Mouse (Mus musculus) erythroid progenitor cell, adult 5-6 weeks (primary cell): ENCODE data around the gene Tnip2. TPM values are rescaled to one million over a fixed set of nuclear protein-coding genes. Genes with fewer than 3 reads are reported as not detected.

Source experiments
- ATAC-seq: replicated peaks from 2 replicates; pipeline ENCODE4 v1.8.0; 2016; ENCODE audit warnings: moderate number of reproducible peaks, mild to moderate bottlenecking, moderate TSS enrichment, inconsistent platforms; ENCODE audit not compliant: poor library complexity, low FRiP score, severe bottlenecking
- total RNA-seq, 2 experiments: library from RNA; stranded (forward) in 1 of 2; stranded (reverse) in 1 of 2; fragments of 150-400 nt in 1 of 2; fragments of 186-747, 209-891 nt in 1 of 2; gene quantifications; 2 replicates each; pipeline versions ENCODE4 v1.2.3 to v1.2.4; 2015 to 2017; ENCODE audit warnings: low replicate concordance in 2 of 2

The Tnip2 gene
- 3.2 TPM in 1 of 2 replicates, not detected in the other for total RNA-seq (2015; ENCODE audit: low replicate concordance)
- 0.23 and 7.4 TPM in 2 replicates for total RNA-seq (2017; ENCODE audit: low replicate concordance)

GRCm38 (mm10) chr5:34513466-34514217 lies at the start of gene Tnip2:
TSS of gene Tnip2 (minus strand) at chr5:34513991.
- peak; percentile 96 for ATAC-seq

GRCm38 (mm10) chr5:34551821-34552220 lies 38.0 kb upstream of the Tnip2 start:
- no peak for ATAC-seq

- no peak for ATAC-seq
Observed at GRCm38 (mm10) chr5:34550251-34550650, 36.5 kb upstream of the Tnip2 start.

GRCm38 (mm10) chr5:34549483-34550221 lies 35.9 kb upstream of the Tnip2 start:
- ATAC-seq = peak; percentile 44

- ATAC-seq = no peak
Observed at GRCm38 (mm10) chr5:34549135-34549482, 35.3 kb upstream of the Tnip2 start.

- peak; percentile 63; the same call in 1 of the 2 replicates for ATAC-seq
Observed at GRCm38 (mm10) chr5:34547410-34547809, 33.6 kb upstream of the Tnip2 start.

- ATAC-seq = no peak
Observed at GRCm38 (mm10) chr5:34543114-34543513, 29.3 kb upstream of the Tnip2 start.

- ATAC-seq = no peak
Observed at GRCm38 (mm10) chr5:34542166-34542565, 28.4 kb upstream of the Tnip2 start.

GRCm38 (mm10) chr5:34539121-34539520 lies 25.3 kb upstream of the Tnip2 start:
- no peak for ATAC-seq

- ATAC-seq = no peak
Observed at GRCm38 (mm10) chr5:34538527-34538926, 24.7 kb upstream of the Tnip2 start.

- no peak for ATAC-seq
Observed at GRCm38 (mm10) chr5:34538079-34538478, 24.3 kb upstream of the Tnip2 start.

- ATAC-seq = no peak
Observed at GRCm38 (mm10) chr5:34535831-34536230, 22.0 kb upstream of the Tnip2 start.

- no peak for ATAC-seq
Observed at GRCm38 (mm10) chr5:34534776-34535581, 21.2 kb upstream of the Tnip2 start.

GRCm38 (mm10) chr5:34533820-34534219 lies 20.0 kb upstream of the Tnip2 start:
- ATAC-seq = no peak

- ATAC-seq = no peak
Observed at GRCm38 (mm10) chr5:34533066-34533465, 19.3 kb upstream of the Tnip2 start.

GRCm38 (mm10) chr5:34530687-34531086 lies 16.9 kb upstream of the Tnip2 start:
- no peak for ATAC-seq

- ATAC-seq = no peak
Observed at GRCm38 (mm10) chr5:34530116-34530515, 16.3 kb upstream of the Tnip2 start.

GRCm38 (mm10) chr5:34528724-34529123 lies 14.9 kb upstream of the Tnip2 start:
- no peak for ATAC-seq

- ATAC-seq = no peak
Observed at GRCm38 (mm10) chr5:34527352-34527751, 13.6 kb upstream of the Tnip2 start.

GRCm38 (mm10) chr5:34526477-34526775 lies 12.6 kb upstream of the Tnip2 start:
- no peak for ATAC-seq
